ENCODE assay signal across 41 mouse cellular contexts in genomic region chr12:88045226-88045625, GRCm38 (mm10). TPM values are rescaled to one million over a fixed set of nuclear protein-coding genes. Genes with fewer than 3 reads are reported as not detected.
"Had no signal": no experiment of that assay in that cellular context is flagged by ENCODE, and none has a peak within 500 bp of the region (broad histone marks: within the 10 kb centered on the region; RNA-seq: fewer than 3 reads in every experiment).

No protein-coding gene starts in this region.

RNA-seq across cellular contexts. Expression of gene Gm2056, which starts 18.4 kb away (rescaled TPM):
- total RNA-seq: heart, postnatal 10 days; heart, postnatal 14 days; heart, postnatal 25 days; heart, postnatal 36 days; heart, postnatal 4 days; hematopoietic stem cell, adult 5-6 weeks; hindbrain, postnatal 0 days; layer of hippocampus, adult 18-20 months; layer of hippocampus, adult 2 months; layer of hippocampus, adult 8-10 months; layer of hippocampus, postnatal 10 days; layer of hippocampus, postnatal 14 days; layer of hippocampus, postnatal 25 days; layer of hippocampus, postnatal 36 days; left cerebral cortex, adult 18-20 months; left cerebral cortex, adult 2 months; left cerebral cortex, adult 8-10 months had no signal
- polyA plus RNA-seq: heart, embryonic 12.5 days; heart, embryonic 13.5 days; heart, embryonic 14.5 days; heart, embryonic 15.5 days; heart, embryonic 16.5 days; heart, postnatal 0 days; hindbrain, embryonic 10.5 days; hindbrain, embryonic 11.5 days; hindbrain, embryonic 12.5 days; hindbrain, embryonic 13.5 days; hindbrain, embryonic 14.5 days; hindbrain, embryonic 15.5 days; hindbrain, embryonic 16.5 days; hindbrain, postnatal 0 days; inflammation-experienced regulatory T-cells, adult 6 months; intestine, embryonic 14.5 days; intestine, embryonic 15.5 days; intestine, embryonic 16.5 days; intestine, postnatal 0 days; kidney, adult 2 months; kidney, embryonic 14.5 days; kidney, embryonic 15.5 days; kidney, embryonic 16.5 days; kidney, postnatal 0 days; large intestine, adult 2 months had no signal

RNA-seq across cellular contexts. Expression of gene Gm6803, which starts 26.7 kb away (rescaled TPM):
- total RNA-seq: heart, postnatal 10 days; heart, postnatal 14 days; heart, postnatal 25 days; heart, postnatal 36 days; heart, postnatal 4 days; hematopoietic stem cell, adult 5-6 weeks; hindbrain, postnatal 0 days; layer of hippocampus, adult 18-20 months; layer of hippocampus, adult 2 months; layer of hippocampus, adult 8-10 months; layer of hippocampus, postnatal 10 days; layer of hippocampus, postnatal 14 days; layer of hippocampus, postnatal 25 days; layer of hippocampus, postnatal 36 days; left cerebral cortex, adult 18-20 months; left cerebral cortex, adult 2 months; left cerebral cortex, adult 8-10 months had no signal
- polyA plus RNA-seq: heart, embryonic 12.5 days; heart, embryonic 13.5 days; heart, embryonic 14.5 days; heart, embryonic 15.5 days; heart, embryonic 16.5 days; heart, postnatal 0 days; hindbrain, embryonic 10.5 days; hindbrain, embryonic 11.5 days; hindbrain, embryonic 12.5 days; hindbrain, embryonic 13.5 days; hindbrain, embryonic 14.5 days; hindbrain, embryonic 15.5 days; hindbrain, embryonic 16.5 days; hindbrain, postnatal 0 days; inflammation-experienced regulatory T-cells, adult 6 months; intestine, embryonic 14.5 days; intestine, embryonic 15.5 days; intestine, embryonic 16.5 days; intestine, postnatal 0 days; kidney, adult 2 months; kidney, embryonic 14.5 days; kidney, embryonic 15.5 days; kidney, embryonic 16.5 days; kidney, postnatal 0 days; large intestine, adult 2 months had no signal

RNA-seq across cellular contexts. Expression of gene Gm2075, which starts 33.6 kb away (rescaled TPM):
- total RNA-seq: heart, postnatal 10 days; heart, postnatal 14 days; heart, postnatal 25 days; heart, postnatal 36 days; heart, postnatal 4 days; hematopoietic stem cell, adult 5-6 weeks; hindbrain, postnatal 0 days; layer of hippocampus, adult 18-20 months; layer of hippocampus, adult 2 months; layer of hippocampus, adult 8-10 months; layer of hippocampus, postnatal 10 days; layer of hippocampus, postnatal 14 days; layer of hippocampus, postnatal 25 days; layer of hippocampus, postnatal 36 days; left cerebral cortex, adult 18-20 months; left cerebral cortex, adult 2 months; left cerebral cortex, adult 8-10 months had no signal
- polyA plus RNA-seq: heart, embryonic 12.5 days; heart, embryonic 13.5 days; heart, embryonic 14.5 days; heart, embryonic 15.5 days; heart, embryonic 16.5 days; heart, postnatal 0 days; hindbrain, embryonic 10.5 days; hindbrain, embryonic 11.5 days; hindbrain, embryonic 12.5 days; hindbrain, embryonic 13.5 days; hindbrain, embryonic 14.5 days; hindbrain, embryonic 15.5 days; hindbrain, embryonic 16.5 days; hindbrain, postnatal 0 days; inflammation-experienced regulatory T-cells, adult 6 months; intestine, embryonic 14.5 days; intestine, embryonic 15.5 days; intestine, embryonic 16.5 days; intestine, postnatal 0 days; kidney, adult 2 months; kidney, embryonic 14.5 days; kidney, embryonic 15.5 days; kidney, embryonic 16.5 days; kidney, postnatal 0 days; large intestine, adult 2 months had no signal

RNA-seq across cellular contexts. Expression of gene Gm16368, which starts 38.3 kb away (rescaled TPM):
- total RNA-seq: heart, postnatal 10 days; heart, postnatal 14 days; heart, postnatal 25 days; heart, postnatal 36 days; heart, postnatal 4 days; hematopoietic stem cell, adult 5-6 weeks; hindbrain, postnatal 0 days; layer of hippocampus, adult 18-20 months; layer of hippocampus, adult 2 months; layer of hippocampus, adult 8-10 months; layer of hippocampus, postnatal 10 days; layer of hippocampus, postnatal 14 days; layer of hippocampus, postnatal 25 days; layer of hippocampus, postnatal 36 days; left cerebral cortex, adult 18-20 months; left cerebral cortex, adult 2 months; left cerebral cortex, adult 8-10 months had no signal
- polyA plus RNA-seq: heart, embryonic 12.5 days; heart, embryonic 13.5 days; heart, embryonic 14.5 days; heart, embryonic 15.5 days; heart, embryonic 16.5 days; heart, postnatal 0 days; hindbrain, embryonic 10.5 days; hindbrain, embryonic 11.5 days; hindbrain, embryonic 12.5 days; hindbrain, embryonic 13.5 days; hindbrain, embryonic 14.5 days; hindbrain, embryonic 15.5 days; hindbrain, embryonic 16.5 days; hindbrain, postnatal 0 days; inflammation-experienced regulatory T-cells, adult 6 months; intestine, embryonic 14.5 days; intestine, embryonic 15.5 days; intestine, embryonic 16.5 days; intestine, postnatal 0 days; kidney, adult 2 months; kidney, embryonic 14.5 days; kidney, embryonic 15.5 days; kidney, embryonic 16.5 days; kidney, postnatal 0 days; large intestine, adult 2 months had no signal
